Mouse (Mus musculus) left cerebral cortex, postnatal 4 days (tissue): ENCODE measurements at regions not wholly inside any gene's neighbourhood (a gene's known extent, or its start where the extent isn't known, plus 50 kb on each side); places are given as distances from the start of the nearest gene placed in this dataset.

Experiments used
- DNase-seq: peaks from one replicate; pipeline ENCODE4 v3.0.0-alpha.2; 2022
- intact Hi-C: fragments of 180-260 bp; cut with DNase I; formaldehyde crosslinking; loops from one replicate; pipeline ENCODE4 v1.15.1; 2025

DNA sequence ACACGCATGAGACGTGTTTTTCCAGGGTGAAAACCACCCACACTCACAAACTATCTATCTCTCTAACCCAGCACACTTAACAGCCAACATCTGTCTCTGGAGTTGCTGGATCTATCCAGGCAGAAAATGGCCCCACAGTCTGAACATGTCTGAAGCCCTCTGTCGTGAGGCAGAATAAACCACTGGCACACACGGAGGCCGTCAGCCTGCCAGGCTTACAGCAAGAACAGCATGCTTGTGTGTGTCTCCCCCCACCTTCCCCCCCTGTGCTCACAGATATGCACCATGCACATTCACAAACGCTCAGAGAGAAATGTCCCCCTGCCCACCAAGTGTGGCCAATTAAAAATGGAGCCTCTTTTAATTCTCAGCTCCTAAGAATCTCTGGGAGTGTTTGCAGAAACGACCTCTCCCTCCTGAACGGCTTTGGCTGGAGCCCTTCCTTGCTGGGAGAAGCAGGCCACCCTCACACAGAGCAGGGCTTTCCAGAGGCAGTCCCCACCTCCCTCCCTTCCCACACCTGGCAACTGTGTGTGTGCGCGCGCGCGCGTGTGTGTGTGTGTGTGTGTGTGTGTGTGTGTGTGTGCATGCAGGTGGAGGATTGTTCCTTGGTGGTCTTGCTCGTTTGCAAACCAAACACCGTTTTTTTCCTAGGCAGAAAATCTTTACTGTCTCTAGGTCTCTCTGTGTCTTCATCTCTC lies 88.7 kb downstream of the Edn3 start:
- intact Hi-C loops, result no loop called here
- peak; percentile 27 for DNase-seq

DNA sequence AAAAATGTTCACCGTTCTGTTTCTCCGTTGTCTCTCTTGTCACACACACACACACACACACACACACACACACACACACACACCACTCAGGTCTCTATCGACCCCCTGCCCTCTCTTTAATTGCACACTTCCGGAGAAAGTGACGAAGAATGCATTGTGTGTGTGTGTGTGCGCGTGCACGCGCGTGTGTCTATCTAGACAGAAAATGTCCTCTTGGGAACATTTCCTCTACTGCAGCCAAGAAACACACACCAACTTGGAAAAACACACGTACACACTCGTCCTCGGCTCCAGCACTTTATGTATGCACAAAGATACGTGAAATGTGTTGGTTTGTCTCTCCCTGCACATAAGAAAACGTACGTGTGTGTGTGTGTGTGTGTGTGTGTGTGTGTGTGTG lies 90.4 kb downstream of the Edn3 start:
- no peak for DNase-seq
- intact Hi-C loops, result loop anchor here (10.0 kb wide), 1 partner anchor 386 kb away; the partner anchor contains the start of gene Atp5e

DNA sequence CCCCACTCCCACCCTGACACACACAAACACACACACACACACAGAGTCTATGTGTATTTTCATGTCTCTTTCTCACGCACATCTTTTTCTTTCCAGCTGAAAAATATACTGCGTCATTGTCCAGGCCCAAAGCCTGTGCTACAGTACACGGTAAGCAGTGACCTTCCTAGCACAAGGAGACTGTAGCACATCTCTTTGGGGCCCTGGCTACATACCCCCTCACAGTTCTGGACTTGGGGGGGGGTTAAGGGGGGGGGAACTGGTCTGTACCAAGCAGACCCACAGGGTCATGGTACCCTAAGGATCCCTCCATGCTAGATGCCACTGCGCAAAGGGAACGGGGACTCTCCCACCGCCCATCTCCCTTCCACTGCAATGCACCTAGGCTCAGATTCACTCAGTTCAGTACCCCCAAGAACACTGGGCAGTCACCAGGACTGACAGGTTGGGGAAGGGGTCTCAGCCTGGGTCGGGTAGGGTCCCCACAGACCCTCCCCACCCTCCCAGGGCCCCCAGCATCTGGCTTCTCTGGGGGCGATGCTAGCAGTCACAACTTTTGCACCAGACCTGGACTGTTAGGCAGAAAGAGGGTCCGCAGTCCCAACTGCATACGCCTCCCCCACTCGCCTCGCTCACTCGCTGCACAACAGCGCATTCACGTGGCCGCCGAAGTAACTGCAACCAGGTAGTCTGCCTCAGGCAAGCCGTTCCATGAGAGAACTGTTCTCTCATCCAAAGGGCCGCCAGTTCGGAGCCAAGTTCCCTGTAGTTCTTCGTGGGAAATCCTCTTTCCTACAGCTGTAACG lies 91.3 kb downstream of the Edn3 start:
- intact Hi-C loops, result loop anchor here (2.0 to 10.0 kb wide), 2 partner anchors 177 to 387 kb away; partner anchors contain the start of gene Atp5e
- peak; percentile 83 for DNase-seq

DNA sequence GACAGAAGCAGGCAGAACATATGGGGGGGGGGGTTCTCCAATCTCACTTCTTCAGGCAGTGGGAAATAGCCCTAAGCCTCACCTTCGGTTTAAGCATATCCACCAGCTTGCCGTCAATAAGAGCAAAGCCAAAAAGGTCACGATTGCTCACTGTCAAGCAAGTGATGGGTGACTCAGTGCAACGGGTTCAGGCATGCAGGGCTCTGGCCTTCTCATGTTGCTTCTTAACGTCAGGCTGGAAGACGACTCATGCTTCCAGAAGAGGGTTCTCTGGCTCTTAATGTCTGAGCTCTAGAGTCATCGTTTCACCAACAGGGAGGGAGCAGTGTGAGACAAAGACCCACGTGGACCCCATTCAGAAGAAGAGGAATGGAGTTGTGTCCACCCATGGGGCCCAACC lies 93.4 kb downstream of the Edn3 start:
- no peak for DNase-seq
- intact Hi-C loops, result loop anchor here (2.0 to 10.0 kb wide), 2 partner anchors 179 to 389 kb away; partner anchors contain the start of gene Atp5e

DNA sequence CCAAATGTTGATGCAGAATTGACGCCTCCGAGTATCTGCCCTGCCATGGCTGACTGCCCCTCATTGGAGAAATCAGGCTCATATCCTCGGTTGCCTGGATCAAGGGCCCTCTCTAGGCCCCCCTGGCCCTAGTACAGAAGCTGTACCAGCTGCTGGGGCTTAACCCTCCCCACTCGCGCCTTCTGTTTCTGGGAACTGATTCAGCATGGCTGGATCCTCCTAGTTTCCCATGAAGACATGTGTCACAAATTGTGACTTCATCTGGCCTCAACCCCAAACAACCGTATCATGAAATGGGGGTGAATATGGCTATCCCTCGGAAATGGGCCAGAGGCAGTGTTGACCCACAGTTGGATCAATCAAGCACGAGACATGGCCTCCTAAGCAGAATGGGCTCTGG lies 95.1 kb downstream of the Edn3 start:
- peak; percentile 18 for DNase-seq
- intact Hi-C loops, result loop anchor here (5.0 to 10.0 kb wide), 3 partner anchors 47 to 1268 kb away; partner anchors contain the start of gene Atp5e

DNA sequence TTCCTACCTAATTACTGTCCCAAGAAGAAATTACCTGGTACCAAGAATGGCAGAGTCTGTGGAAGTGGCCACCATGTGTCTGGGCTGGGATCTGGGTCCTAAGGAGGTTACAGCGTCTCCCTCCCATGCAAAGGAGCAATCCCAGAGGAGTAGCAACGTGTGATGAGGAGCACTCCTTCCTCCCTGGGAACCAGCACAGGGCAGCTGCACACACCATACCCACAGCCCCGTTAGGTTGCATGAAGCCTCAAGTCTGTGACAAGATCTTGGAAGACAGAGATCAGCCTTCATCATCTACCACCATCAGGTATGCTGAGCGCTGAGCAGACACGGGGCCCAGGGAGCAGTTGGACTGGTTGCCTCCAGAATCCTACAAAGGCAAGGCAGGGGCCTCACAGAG lies 95.7 kb downstream of the Edn3 start:
- intact Hi-C loops, result loop anchor here (5.0 to 10.0 kb wide), 3 partner anchors 46 to 1269 kb away; partner anchors contain the start of gene Atp5e
- DNase-seq, result no peak

DNA sequence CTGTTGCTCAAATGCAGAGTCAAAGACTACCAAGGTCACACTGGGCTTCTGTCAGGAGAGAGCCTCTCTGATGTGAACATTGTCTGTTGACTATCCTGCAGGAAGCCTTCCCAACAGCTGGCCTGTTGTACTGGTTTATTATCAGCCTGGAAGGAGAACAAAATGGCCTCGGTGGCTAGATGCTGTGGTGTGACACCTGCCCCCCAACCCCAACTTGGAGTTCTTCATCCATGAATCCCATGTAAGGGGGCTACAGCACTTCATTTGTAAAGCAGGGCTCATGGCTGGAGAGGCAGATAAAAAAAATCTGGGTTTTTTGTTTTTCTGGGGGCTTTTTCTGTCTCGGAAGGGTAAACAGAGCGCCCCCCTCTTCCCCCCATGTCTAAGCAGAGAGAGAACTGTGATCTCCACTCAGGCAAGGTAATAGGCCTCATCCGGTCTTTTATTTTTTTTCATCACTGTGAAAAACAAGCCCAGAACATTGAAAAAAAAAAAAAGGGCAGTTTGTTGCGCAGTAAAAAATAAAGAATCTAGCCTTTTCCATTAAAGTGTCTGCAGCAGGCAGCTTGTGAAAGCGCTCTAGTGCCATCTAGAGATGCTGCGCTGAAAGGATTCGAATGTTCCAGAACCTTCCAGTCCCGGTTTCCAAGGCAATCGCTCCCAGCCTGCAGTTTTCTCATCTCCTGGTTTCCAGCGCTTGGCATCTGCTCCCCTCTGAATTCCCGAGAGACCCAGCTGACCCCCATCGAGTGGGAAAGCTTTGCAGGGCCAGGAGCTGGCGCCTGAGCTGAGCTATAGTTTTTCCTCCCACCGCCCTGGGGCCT lies 97.8 kb downstream of the Edn3 start:
- peak; percentile 79 for DNase-seq
- intact Hi-C loops, result loop anchor here (2.0 to 10.0 kb wide), 4 partner anchors 44 to 1271 kb away; partner anchors contain the start of gene Atp5e

- intact Hi-C loops, result loop anchor here (2.0 to 10.0 kb wide), 4 partner anchors 43 to 1272 kb away; partner anchors contain the start of gene Atp5e
- no peak for DNase-seq
Observed at GRCm38 (mm10) chr2:174858835-174859215, 98.4 kb downstream of the Edn3 start.

DNA sequence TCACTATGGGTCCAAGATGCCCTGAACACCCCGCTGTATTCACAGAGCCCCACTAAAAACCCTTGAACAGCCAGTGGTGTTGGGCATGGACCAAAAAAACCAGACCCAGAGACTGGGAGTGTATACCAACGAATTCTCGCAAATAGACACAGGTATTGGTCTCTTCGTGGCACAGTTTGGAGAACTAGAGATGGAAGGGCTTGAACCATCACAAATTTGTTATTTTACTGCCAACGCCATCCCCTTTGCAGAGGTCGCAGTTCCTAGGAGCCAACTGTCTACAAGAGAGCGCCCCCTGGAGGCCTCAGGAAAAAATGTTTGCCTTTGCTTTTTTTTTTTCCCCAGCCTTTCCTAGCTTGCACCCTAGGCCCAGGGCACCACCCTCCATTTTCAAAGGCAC lies 99.1 kb downstream of the Edn3 start:
- intact Hi-C loops, result loop anchor here (2.0 to 10.0 kb wide), 4 partner anchors 43 to 1272 kb away; partner anchors contain the start of gene Atp5e

DNA sequence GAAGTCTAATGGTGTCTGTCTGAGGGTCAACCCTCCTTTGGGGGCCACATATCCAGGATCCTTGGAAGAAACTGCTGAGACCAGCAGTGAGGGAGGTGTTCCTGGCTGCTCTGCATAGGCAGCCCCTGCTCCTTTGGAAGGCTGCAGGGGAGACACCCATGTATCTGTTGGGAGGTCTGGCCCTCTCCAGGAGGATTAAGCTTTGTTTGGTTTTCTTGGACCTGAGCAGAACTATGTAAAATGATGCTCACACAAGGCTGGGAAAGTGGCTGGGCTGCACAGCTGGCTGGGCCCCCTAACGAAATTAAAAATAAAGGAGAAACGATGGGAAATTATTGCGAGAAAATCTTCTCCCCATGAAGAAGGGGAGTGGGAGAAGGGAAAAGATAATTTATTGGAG lies 104.2 kb downstream of the Edn3 start:
- intact Hi-C loops, result no loop called here
- no peak for DNase-seq

More for the DNA sequence above, 99.1 kb downstream of the Edn3 start:
- DNase-seq, result peak; percentile 30

DNA sequence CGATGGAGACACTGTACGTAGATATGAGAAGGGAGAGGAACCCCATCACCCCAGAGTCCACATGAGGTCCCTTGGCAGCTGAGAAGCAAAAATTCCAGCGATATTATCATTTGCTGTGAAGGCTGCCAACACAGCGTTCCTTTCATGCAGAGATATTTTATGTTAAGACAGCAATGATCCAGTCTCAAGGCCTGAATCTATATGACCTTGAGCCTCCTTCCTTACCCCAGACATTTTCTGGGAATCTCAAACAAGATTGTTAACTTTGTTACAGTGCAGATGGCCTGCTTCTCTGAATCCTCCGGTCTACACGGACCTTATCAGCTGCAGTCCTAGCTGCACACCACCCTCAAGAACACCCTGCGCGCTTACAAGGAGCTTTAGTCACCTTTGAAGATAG lies 106.1 kb downstream of the Edn3 start:
- intact Hi-C loops, result no loop called here
- DNase-seq, result no peak

DNA sequence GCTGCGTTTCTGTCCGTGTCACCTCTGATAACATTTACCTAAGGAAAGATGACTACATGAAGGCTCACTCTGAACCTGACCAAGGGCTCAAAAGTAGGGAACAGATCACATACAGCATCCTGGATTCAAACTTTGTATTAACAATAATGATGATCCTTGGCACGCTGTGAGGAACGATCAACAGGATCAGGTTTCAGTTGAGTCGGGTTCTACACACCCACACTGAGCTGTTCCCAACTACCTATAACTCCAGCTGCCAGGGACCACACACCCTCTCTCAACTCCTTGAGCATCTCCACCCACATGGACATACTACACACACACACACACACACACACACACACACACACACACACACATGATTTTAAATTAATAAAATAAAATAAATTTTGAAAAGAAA lies 107.0 kb downstream of the Edn3 start:
- no peak for DNase-seq
- intact Hi-C loops, result no loop called here

DNA sequence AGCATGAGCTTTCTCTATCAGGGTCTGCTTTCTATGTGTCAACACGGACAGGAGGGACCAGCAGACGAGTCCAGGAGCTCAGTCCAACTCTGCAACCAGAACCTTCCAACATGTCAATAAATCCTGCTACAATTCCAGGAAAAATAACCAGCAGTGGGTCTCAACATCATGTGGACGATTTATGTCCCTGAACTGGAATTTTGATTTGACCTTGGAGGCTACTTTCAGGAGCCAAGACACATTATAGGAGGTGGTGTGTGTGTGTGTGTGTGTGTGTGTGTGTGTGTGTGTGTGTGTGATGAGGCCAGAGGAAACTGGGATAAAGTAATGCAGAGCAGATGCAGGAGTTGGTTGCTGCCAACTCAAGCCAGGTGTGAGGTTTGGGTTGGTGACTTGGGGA lies 107.8 kb downstream of the Edn3 start:
- intact Hi-C loops, result no loop called here

GRCm38 (mm10) chr2:174868743-174869369 lies 108.4 kb downstream of the Edn3 start:
- intact Hi-C loops, result no loop called here

More for the DNA sequence above, 107.8 kb downstream of the Edn3 start:
- no peak for DNase-seq

GRCm38 (mm10) chr2:174870284-174870683 lies 109.9 kb downstream of the Edn3 start:
- DNase-seq, result no peak
- intact Hi-C loops, result no loop called here

More at GRCm38 (mm10) chr2:174868743-174869369, 108.4 kb downstream of the Edn3 start:
- DNase-seq, result no peak

GRCm38 (mm10) chr2:174871225-174871624 lies 110.8 kb downstream of the Edn3 start:
- intact Hi-C loops, result no loop called here
- DNase-seq, result no peak

DNA sequence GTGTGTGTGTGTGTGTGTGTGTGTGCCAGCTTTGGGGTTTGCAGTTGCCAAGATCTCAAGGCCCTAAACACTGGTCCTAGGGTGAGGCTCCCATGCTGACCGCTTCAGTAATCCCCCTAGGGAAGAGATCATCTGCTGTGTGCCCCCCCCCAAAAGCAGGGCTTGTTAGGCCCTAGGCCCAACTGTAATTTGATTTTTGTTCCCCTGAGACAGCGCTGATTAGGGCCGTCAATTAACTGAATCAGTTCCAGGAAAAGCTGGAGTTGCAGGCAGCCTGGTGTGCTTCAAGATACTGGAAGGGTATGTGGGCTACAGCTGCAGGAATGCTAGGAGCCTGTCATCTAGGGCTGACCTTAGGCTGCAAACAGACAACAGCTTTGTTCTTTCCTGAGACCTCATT lies 111.4 kb downstream of the Edn3 start:
- intact Hi-C loops, result no loop called here
- DNase-seq, result no peak

- intact Hi-C loops, result no loop called here
- no peak for DNase-seq
Observed at GRCm38 (mm10) chr2:174876886-174877285, 116.5 kb downstream of the Edn3 start.

- DNase-seq, result no peak
- intact Hi-C loops, result no loop called here
Observed at GRCm38 (mm10) chr2:174878979-174879378, 118.6 kb downstream of the Edn3 start.

DNA sequence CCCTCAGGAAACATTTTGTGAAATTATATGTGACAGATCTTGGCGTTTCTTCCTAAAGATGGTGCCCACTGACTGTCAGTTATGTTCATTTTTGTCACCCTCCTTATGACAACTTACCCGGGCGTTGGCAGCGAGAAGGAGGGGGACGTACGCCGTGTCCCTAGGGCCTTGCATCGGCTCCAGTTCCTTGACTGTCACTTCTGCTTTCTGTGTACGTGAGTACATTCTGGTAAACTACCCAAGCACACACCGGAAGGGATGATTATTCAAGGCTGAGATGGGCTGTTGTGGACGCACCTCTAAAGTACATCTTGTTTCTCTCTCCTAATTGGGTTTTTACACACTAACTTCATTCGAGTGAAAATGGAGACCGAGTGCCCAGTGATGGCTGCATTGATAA lies 120.2 kb downstream of the Edn3 start:
- intact Hi-C loops, result no loop called here
- DNase-seq, result no peak
